Mouse (Mus musculus): ENCODE data around the gene Ptpn4.
A peak's percentile ranks its signal among the peaks of the same experiment; 100 is the strongest.

Ptpn4 gene

GRCm38 (mm10) chr1:119805984-119806383 lies 31.4 kb downstream of the Ptpn4 start:
- DNase-seq (ENCODE audit: low read depth, low spot score) = no peak

- no peak for DNase-seq (ENCODE audit: low read depth, low spot score)
Measured at GRCm38 (mm10) chr1:119804586-119804985, 32.8 kb downstream of the Ptpn4 start.

GRCm38 (mm10) chr1:119795174-119795573 lies 42.2 kb downstream of the Ptpn4 start:
- DNase-seq (ENCODE audit: low read depth, low spot score) = no peak

- no peak for DNase-seq (ENCODE audit: low read depth, low spot score)
Measured at GRCm38 (mm10) chr1:119794342-119794741, 43.1 kb downstream of the Ptpn4 start.

- DNase-seq (ENCODE audit: low read depth, low spot score) = no peak
Measured at GRCm38 (mm10) chr1:119790616-119791015, 46.8 kb downstream of the Ptpn4 start.

GRCm38 (mm10) chr1:119775915-119776314 lies 61.5 kb downstream of the Ptpn4 start:
- no peak for DNase-seq (ENCODE audit: low read depth, low spot score)

- no peak for DNase-seq (ENCODE audit: low read depth, low spot score)
Measured at GRCm38 (mm10) chr1:119735692-119736091, 101.7 kb downstream of the Ptpn4 start.

- no peak for DNase-seq (ENCODE audit: low read depth, low spot score)
Measured at GRCm38 (mm10) chr1:119734801-119735200, 102.6 kb downstream of the Ptpn4 start.

GRCm38 (mm10) chr1:119731166-119731565 lies 106.2 kb downstream of the Ptpn4 start:
- DNase-seq (ENCODE audit: low read depth, low spot score) = no peak

- DNase-seq (ENCODE audit: low read depth, low spot score) = no peak
Measured at GRCm38 (mm10) chr1:119713017-119713416, 124.4 kb downstream of the Ptpn4 start.

- no peak for DNase-seq (ENCODE audit: low read depth, low spot score)
Measured at GRCm38 (mm10) chr1:119706471-119707217, 130.8 kb downstream of the Ptpn4 start.

GRCm38 (mm10) chr1:119696860-119697259 lies 140.6 kb downstream of the Ptpn4 start:
- no peak for DNase-seq (ENCODE audit: low read depth, low spot score)

- DNase-seq (ENCODE audit: low read depth, low spot score) = no peak
Measured at GRCm38 (mm10) chr1:119685773-119686558, 151.4 kb downstream of the Ptpn4 start.

- DNase-seq (ENCODE audit: low read depth, low spot score) = no peak
Measured at GRCm38 (mm10) chr1:119681663-119682213, 155.7 kb downstream of the Ptpn4 start.

GRCm38 (mm10) chr1:119674984-119675383 lies 162.4 kb downstream of the Ptpn4 start:
- no peak for DNase-seq (ENCODE audit: low read depth, low spot score)

GRCm38 (mm10) chr1:119666904-119667303 lies 170.5 kb downstream of the Ptpn4 start:
- DNase-seq (ENCODE audit: low read depth, low spot score) = no peak

GRCm38 (mm10) chr1:119654307-119654706 lies 183.1 kb downstream of the Ptpn4 start:
- no peak for DNase-seq (ENCODE audit: low read depth, low spot score)

GRCm38 (mm10) chr1:119650386-119650785 lies 187.0 kb downstream of the Ptpn4 start:
- DNase-seq (ENCODE audit: low read depth, low spot score) = no peak

GRCm38 (mm10) chr1:119649627-119650026 lies 187.8 kb downstream of the Ptpn4 start:
- DNase-seq (ENCODE audit: low read depth, low spot score) = no peak

- DNase-seq (ENCODE audit: low read depth, low spot score) = peak; percentile 64
Measured at GRCm38 (mm10) chr1:119648205-119649111, 189.0 kb downstream of the Ptpn4 start, which contains the start of gene Epb41l5. Epb41l5 (minus strand) TSS chr1:119649000.

- DNase-seq (ENCODE audit: low read depth, low spot score) = no peak
Measured at GRCm38 (mm10) chr1:119646356-119646755, 191.1 kb downstream of the Ptpn4 start.
